In genomic region chrX:112311531-112311887, GRCm38 (mm10) we compare ENCODE assay signal across 8 mouse cellular contexts. TPM values are rescaled to one million over a fixed set of nuclear protein-coding genes. Genes with fewer than 3 reads are reported as not detected.
DNase-seq lines count a peak whose midpoint lies in the region; ATAC-seq and TF ChIP-seq lines count a peak whose summit lies in the region.

No protein-coding gene starts in this region.

- H3K9ac ChIP-seq in heart, embryonic 11.5 days (ENCODE audit: low read depth, low read length): peak overlapping the region; percentile 84
- peak overlapping the region; percentile 97 for H3K9ac ChIP-seq in CH12.LX (ENCODE audit: insufficient read depth, low read depth)
- H3K9ac ChIP-seq in limb, embryonic 12.5 days (replicated peaks): peak overlapping the region; percentile 69
- H3K9ac ChIP-seq in midbrain, postnatal 0 days (replicated peaks; ENCODE audit: low read length, poor library complexity, severe bottlenecking): peak overlapping the region; percentile 44; the same call in 1 of the 2 replicates

- TF ChIP-seq RAD21 in CH12.LX (IDR thresholded peaks at IDR 0.05; ENCODE audit: low read depth, low read length): no peak

- in situ Hi-C loops in CH12.LX (cut with MboI; ENCODE audit: low pct_ligation_motif_present, low pct_unique_long_range_greater_than_20kb, low sequenced_read_pairs): no loop called here

- TF ChIP-seq POLR2A in CH12.LX (IDR thresholded peaks at IDR 0.05; ENCODE audit: low read depth, low read length): no peak
- TF ChIP-seq POLR2A in embryonic fibroblast, embryonic 13.5 days (IDR thresholded peaks at IDR 0.05; ENCODE audit: low read depth, low read length): no peak

- peak overlapping the region; percentile 56 for H3K4me2 ChIP-seq in heart, embryonic 11.5 days
- H3K4me2 ChIP-seq in CH12.LX (ENCODE audit: insufficient read depth, low read depth, poor library complexity, severe bottlenecking): no peak overlapping the region
- peak overlapping the region; percentile 52 for H3K4me2 ChIP-seq in limb, embryonic 12.5 days
- peak overlapping the region; percentile 47 for H3K4me2 ChIP-seq in midbrain, postnatal 0 days (ENCODE audit: low read depth, low read length, poor library complexity, severe bottlenecking)

- ATAC-seq in heart, embryonic 11.5 days (replicated peaks; ENCODE audit: insufficient number of reproducible peaks, low FRiP score, low TSS enrichment): no peak
- peak; percentile 75; the same call in 1 of the 2 replicates for ATAC-seq in limb, embryonic 12.5 days (ENCODE audit: insufficient number of reproducible peaks, insufficient read depth, low FRiP score, low TSS enrichment, low read depth)
- ATAC-seq in midbrain, postnatal 0 days (ENCODE audit: low FRiP score): peak; percentile 41; the same call in 1 of the 2 replicates

- no peaks in the 10 kb centered on the region for H3K9me3 ChIP-seq in heart, embryonic 11.5 days (replicated peaks; ENCODE audit: control insufficient read depth, low read length)
- no peaks in the 10 kb centered on the region for H3K9me3 ChIP-seq in CH12.LX (replicated peaks; ENCODE audit: low read length)
- no peaks in the 10 kb centered on the region for H3K9me3 ChIP-seq in limb, embryonic 12.5 days
- no peaks in the 10 kb centered on the region for H3K9me3 ChIP-seq in midbrain, postnatal 0 days (ENCODE audit: low read length)

- peak overlapping the region; percentile 57; the same call in 1 of the 2 replicates for H3K27ac ChIP-seq in heart, embryonic 11.5 days (ENCODE audit: low read depth, low read length)
- H3K27ac ChIP-seq in CH12.LX (ENCODE audit: insufficient read depth, low read depth): no peak overlapping the region
- no peak overlapping the region for H3K27ac ChIP-seq in embryonic fibroblast, embryonic 13.5 days (ENCODE audit: insufficient read depth, low read length)
- H3K27ac ChIP-seq in limb, embryonic 12.5 days: peak overlapping the region; percentile 76; the same call in 1 of the 2 replicates
- no peak overlapping the region for H3K27ac ChIP-seq in midbrain, postnatal 0 days (ENCODE audit: low read depth, low read length)

- dilution Hi-C loops in CH12.LX (cut with MboI; ENCODE audit: extremely low pct_ligation_motif_present, extremely low pct_unique_long_range_greater_than_20kb, low sequenced_read_pairs): no loop called here

- H3K27me3 ChIP-seq in heart, embryonic 11.5 days (ENCODE audit: control insufficient read depth, insufficient read depth, low read length): no peaks in the 10 kb centered on the region
- H3K27me3 ChIP-seq in CH12.LX (replicated peaks): no peaks in the 10 kb centered on the region
- H3K27me3 ChIP-seq in limb, embryonic 12.5 days: no peaks in the 10 kb centered on the region
- H3K27me3 ChIP-seq in midbrain, postnatal 0 days (ENCODE audit: insufficient read depth, low read length): no peaks in the 10 kb centered on the region

- H3K36me3 ChIP-seq in heart, embryonic 11.5 days (ENCODE audit: control insufficient read depth, insufficient read depth, low read length): no peaks in the 10 kb centered on the region
- peaks cover 0 to 6% of the 10 kb centered on the region in 2 experiments for H3K36me3 ChIP-seq in CH12.LX (replicated peaks in 1 of 2; ENCODE audit: control insufficient read depth in 1 of 2, insufficient read depth in 1 of 2, low read length in 1 of 2)
- H3K36me3 ChIP-seq in limb, embryonic 12.5 days: no peaks in the 10 kb centered on the region
- H3K36me3 ChIP-seq in midbrain, postnatal 0 days (ENCODE audit: insufficient read depth, low read length): no peaks in the 10 kb centered on the region

- 11% methylated on average over 12 of the region's 12 CpGs for WGBS in heart, embryonic 11.5 days (ENCODE audit: insufficient replicate concordance)
- 4% methylated on average over 12 of the region's 12 CpGs for WGBS in limb, embryonic 12.5 days
- WGBS in midbrain, postnatal 0 days: 11% methylated on average over 12 of the region's 12 CpGs

- no peaks in the 10 kb centered on the region for H3K79me2 ChIP-seq in CH12.LX (replicated peaks; ENCODE audit: control insufficient read depth, extremely low read depth, insufficient read depth, poor library complexity, severe bottlenecking)

- DNase-seq in heart, adult 8-10 months (ENCODE audit: low spot score): no peak
- DNase-seq in CH12.LX (ENCODE audit: extremely low read depth): no peak
- DNase-seq in midbrain, postnatal 0 days (ENCODE audit: low spot score): no peak
- no peak for DNase-seq in thymus, postnatal 10 days (ENCODE audit: low spot score in 2 of 2)
- DNase-seq in left cerebral cortex, adult 8-10 months (ENCODE audit: low spot score in 2 of 2): no peak

- H3K4me1 ChIP-seq in heart, embryonic 11.5 days (ENCODE audit: control insufficient read depth, insufficient read depth, low read length): no peaks in the 10 kb centered on the region
- peaks cover 0 to 4% of the 10 kb centered on the region in 2 experiments; a peak in 1 of 4 replicates for H3K4me1 ChIP-seq in CH12.LX (ENCODE audit: control insufficient read depth in 1 of 2, insufficient read depth in 2 of 2)
- H3K4me1 ChIP-seq in embryonic fibroblast, embryonic 13.5 days (ENCODE audit: control insufficient read depth, insufficient read depth, low read length): no peaks in the 10 kb centered on the region
- no peaks in the 10 kb centered on the region for H3K4me1 ChIP-seq in limb, embryonic 12.5 days (replicated peaks)
- no peaks in the 10 kb centered on the region for H3K4me1 ChIP-seq in midbrain, postnatal 0 days (ENCODE audit: insufficient read depth, low read length)

- no peak for TF ChIP-seq CTCF in CH12.LX (conservative IDR thresholded peaks at IDR 0.05 in 1 of 2, IDR thresholded peaks at IDR 0.05 in 1 of 2; ENCODE audit: low read depth in 2 of 2, low read length in 2 of 2)
- no peak for TF ChIP-seq CTCF in embryonic fibroblast, embryonic 13.5 days (IDR thresholded peaks at IDR 0.05; ENCODE audit: borderline replicate concordance, insufficient read depth, low read length)
- TF ChIP-seq CTCF in midbrain, postnatal 0 days (IDR thresholded peaks at IDR 0.05): no peak

- no peak for TF ChIP-seq EP300 in CH12.LX (IDR thresholded peaks at IDR 0.05; ENCODE audit: low read length)

- H3K4me3 ChIP-seq in heart, embryonic 11.5 days (ENCODE audit: low read depth, low read length): peak overlapping the region; percentile 67
- peak overlapping the region; percentile 60 to 74 (median 70) for H3K4me3 ChIP-seq in CH12.LX (replicated peaks in 1 of 3; ENCODE audit: low read depth in 2 of 3, low read length in 2 of 3, poor library complexity in 1 of 3)
- H3K4me3 ChIP-seq in embryonic fibroblast, embryonic 13.5 days (ENCODE audit: insufficient read depth, low read length): peak overlapping the region; percentile 87
- peak overlapping the region; percentile 53 for H3K4me3 ChIP-seq in limb, embryonic 12.5 days (replicated peaks)
- H3K4me3 ChIP-seq in midbrain, postnatal 0 days (ENCODE audit: low read depth, low read length): peak overlapping the region; percentile 55

TF ChIP-seq in CH12.LX, 34 proteins besides CTCF, POLR2A, EP300 and RAD21:
- TF ChIP-seq SIN3A (IDR thresholded peaks at IDR 0.05; ENCODE audit: low read length) (0 out of 2 replicates have a peak, but pooled peaks have one; percentile 20), SMC3 (IDR thresholded peaks at IDR 0.05; ENCODE audit: low read depth, low read length) (no peak), MYC (IDR thresholded peaks at IDR 0.05; ENCODE audit: low read depth, low read length) (no peak), MAX (IDR thresholded peaks at IDR 0.05; ENCODE audit: low read length) (no peak), CHD1 (IDR thresholded peaks at IDR 0.05; ENCODE audit: low read depth, low read length) (no peak), IRF4 (IDR thresholded peaks at IDR 0.05; ENCODE audit: low read depth, low read length) (no peak), ZC3H11A (IDR thresholded peaks at IDR 0.05; ENCODE audit: low read depth, low read length) (no peak), JUN (IDR thresholded peaks at IDR 0.05; ENCODE audit: insufficient read depth, low read depth, low read length) (no peak), NELFE (IDR thresholded peaks at IDR 0.05; ENCODE audit: low read depth, low read length) (0 out of 2 replicates have a peak, but pooled peaks have one; percentile 3), USF2 (conservative IDR thresholded peaks at IDR 0.05; ENCODE audit: low read depth, low read length) (no peak), MEF2A (IDR thresholded peaks at IDR 0.05; ENCODE audit: borderline replicate concordance, low read depth, low read length) (no peak), TBP (conservative IDR thresholded peaks at IDR 0.05; ENCODE audit: low read depth, low read length) (no peak), ZMIZ1 (IDR thresholded peaks at IDR 0.05; ENCODE audit: low read depth, low read length) (no peak), POLR2AphosphoS2 (IDR thresholded peaks at IDR 0.05; ENCODE audit: low read depth, low read length) (no peak), NRF1 (IDR thresholded peaks at IDR 0.05; ENCODE audit: low read depth, low read length) (no peak), ETS1 (conservative IDR thresholded peaks at IDR 0.05; ENCODE audit: low read depth, low read length) (no peak), CHD2 (IDR thresholded peaks at IDR 0.05; ENCODE audit: low read length) (no peak)

RNA-seq across cellular contexts. Expression of gene Apool, which starts 0.4 kb away (rescaled TPM):
- 72.5 and 80.6 TPM in 2 replicates for polyA plus RNA-seq in heart, embryonic 11.5 days (2014; fragmentation: Nextera tagmentation; extraction: Ambion mirVana)
- total RNA-seq in heart, adult 8-10 months (2022): 10 to 100 TPM; 62.4 to 73.2 (median 67.0) TPM
- total RNA-seq in CH12.LX (2012; rRNA removed) (27.6 and 27.9 TPM in 2 replicates), CH12.LX (2014; rRNA removed) (58.0 and 69.7 TPM in 2 replicates)
- 28.0 and 31.3 TPM in 2 replicates for polyA plus RNA-seq in CH12.LX (2012; ENCODE audit: insufficient read length, low read depth)
- 25.5 and 30.6 TPM in 2 replicates for polyA plus RNA-seq in embryonic fibroblast, embryonic 13.5 days (2011; ENCODE audit: insufficient read length, low read depth, missing spikeins)
- 71.0 and 72.6 TPM in 2 replicates for polyA plus RNA-seq in limb, embryonic 12.5 days (2016; fragmentation: Nextera tagmentation; extraction: Ambion mirVana)
- total RNA-seq in midbrain, postnatal 0 days (2014; rRNA removed): 3.6 and 5.7 TPM in 2 replicates
- 9.2 and 9.7 TPM in 2 replicates for polyA plus RNA-seq in midbrain, postnatal 0 days (2015; fragmentation: Nextera tagmentation; extraction: Ambion mirVana)
- 1 to 10 TPM; 7.9 to 8.1 (median 8.0) TPM for total RNA-seq in left cerebral cortex, adult 8-10 months (2022)

Comparison
In these comparisons a context has a peak if more than half of its experiments do, and no peak if none do; other contexts are left out.
1. H3K27ac ChIP-seq: peak in heart, embryonic 11.5 days (single experiment) and limb, embryonic 12.5 days (single experiment); none in CH12.LX (single experiment), embryonic fibroblast, embryonic 13.5 days (single experiment) and midbrain, postnatal 0 days (single experiment).
2. H3K9ac ChIP-seq: peak in every context shown above with its lines; median percentile 97 in CH12.LX; 84 in heart, embryonic 11.5 days; 69 in limb, embryonic 12.5 days; 44 in midbrain, postnatal 0 days.
3. Peak in every context shown above with its lines, with median percentiles within 50 percentile points of each other: H3K4me3 ChIP-seq.